Mouse (Mus musculus) hindbrain, embryonic 16.5 days (tissue): ENCODE results near the gene Tmem245. TPM values are rescaled to one million over a fixed set of nuclear protein-coding genes. Genes with fewer than 3 reads are reported as not detected.

ENCODE experiments used
- ATAC-seq: fragments of 200-750 bp; cut with Nextera tagmentation; 2 replicates; pipeline ENCODE4 v1.8.0; 2017; ENCODE audit warnings: moderate TSS enrichment, moderate library complexity
- H3K27ac ChIP-seq: fragments of 300-500 bp; sonication (generic); 2 replicates; pipeline ENCODE4 v1.5.1; 2014; ENCODE audit warnings: low read depth, mild to moderate bottlenecking, control low read depth, low read length, moderate library complexity
- H3K27me3 ChIP-seq: fragments of 300-500 bp; sonication (generic); replicated peaks from 2 replicates; pipeline ENCODE4 v1.6.1; 2014; ENCODE audit warnings: low read length; ENCODE audit not compliant: control insufficient read depth, insufficient read depth
- H3K36me3 ChIP-seq: fragments of 300-500 bp; sonication (generic); 2 replicates; pipeline ENCODE4 v1.6.1; 2014; ENCODE audit warnings: mild to moderate bottlenecking, low read length, moderate library complexity, mixed read lengths; ENCODE audit not compliant: control insufficient read depth, insufficient read depth
- H3K4me1 ChIP-seq: fragments of 300-500 bp; sonication (generic); 2 replicates; pipeline ENCODE4 v1.6.1; 2014; ENCODE audit warnings: low read depth, low read length; ENCODE audit not compliant: control insufficient read depth, insufficient read depth
- H3K4me2 ChIP-seq: fragments of 300-500 bp; sonication (generic); 2 replicates; pipeline ENCODE4 v1.6.1; 2014; ENCODE audit warnings: mild to moderate bottlenecking, low read length, control low read depth, moderate library complexity
- H3K4me3 ChIP-seq: fragments of 300-500 bp; sonication (generic); 2 replicates; pipeline ENCODE4 v1.5.1; 2014; ENCODE audit warnings: mild to moderate bottlenecking, low read length, control low read depth, moderate library complexity
- H3K9ac ChIP-seq: fragments of 300-500 bp; sonication (generic); 2 replicates; pipeline ENCODE4 v1.6.1; 2014; ENCODE audit warnings: low read depth, mild to moderate bottlenecking, control low read depth, low read length, moderate library complexity
- H3K9me3 ChIP-seq: fragments of 300-500 bp; sonication (generic); 2 replicates; pipeline ENCODE4 v1.6.1; 2014; ENCODE audit warnings: mild to moderate bottlenecking, low read length, moderate library complexity; ENCODE audit not compliant: control insufficient read depth
- WGBS: fragments of 180-500 bp; shearing (Covaris S2); extraction: QIAGEN DNeasy Blood & Tissue Kit; methylation state at CpG from one replicate; pipeline ENCODE4 v1.1.7; 2014; 5-methylcytosine and 5-hydroxymethylcytosine counted together
- polyA plus RNA-seq: library from polyadenylated mRNA; unstranded; fragments of >200 nt; fragmentation: Nextera tagmentation; extraction: Ambion mirVana; gene quantifications from 2 replicates; pipeline ENCODE4 v1.2.1, GENCODE M21; 2015

Tmem245 gene
- polyA plus RNA-seq, 1 experiment from 2014 or later, result 9.5 TPM

DNA sequence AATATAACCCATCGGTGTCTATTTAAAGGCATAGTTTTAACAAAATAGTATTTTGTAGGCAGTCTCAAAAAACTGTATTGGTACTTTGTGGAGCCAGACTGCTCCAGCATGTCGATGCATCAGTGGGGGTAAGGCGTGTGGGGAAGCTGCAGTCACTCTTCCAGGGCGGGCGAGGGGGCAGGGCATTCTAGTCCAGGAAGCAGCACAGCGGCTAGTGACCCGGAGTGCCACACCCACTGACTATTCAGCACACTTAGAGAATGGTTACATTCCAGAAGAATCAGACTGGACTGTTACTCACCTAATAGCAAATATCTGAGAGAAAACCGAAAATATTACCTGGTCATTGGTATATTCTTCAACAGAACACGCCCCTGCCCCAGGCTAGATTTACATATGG lies 10.3 kb upstream of the Tmem245 start:
- Histone ChIP-seq H3K4me2 (no peak overlapping the region), H3K9ac (no peak overlapping the region), H3K9me3 (no peaks in the 10 kb centered on the region), H3K4me1 (no peaks in the 10 kb centered on the region), H3K27ac (no peak overlapping the region), H3K4me3 (no peak overlapping the region), H3K27me3 (no peaks in the 10 kb centered on the region), H3K36me3 (peaks cover 10% of the 10 kb centered on the region; the same call in 1 of the 2 replicates)
- 61% methylated on average over 9 of the region's 9 CpGs for WGBS
- ATAC-seq, result no peak

DNA sequence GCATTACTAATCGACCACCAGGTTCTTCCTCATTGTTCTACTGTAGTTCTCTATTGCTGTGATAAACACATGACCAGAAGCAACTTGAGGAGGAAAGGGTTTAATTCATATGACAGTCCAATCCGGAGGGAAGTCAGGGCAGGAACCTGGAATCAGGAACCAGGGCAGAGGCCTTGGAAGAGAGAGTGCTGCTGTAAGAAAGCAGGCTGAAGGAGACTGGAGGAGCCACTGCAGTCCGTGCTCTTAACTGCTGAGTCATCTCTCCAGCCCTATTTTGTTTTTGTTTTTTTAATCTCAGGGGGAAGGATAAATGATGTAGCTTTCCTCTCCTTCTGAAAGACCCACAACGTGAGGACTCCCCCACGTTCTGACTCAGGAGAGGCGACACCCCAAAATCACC lies 6.0 kb upstream of the Tmem245 start:
- Histone ChIP-seq H3K4me1 (no peaks in the 10 kb centered on the region), H3K27ac (no peak overlapping the region), H3K4me3 (no peak overlapping the region), H3K27me3 (no peaks in the 10 kb centered on the region), H3K36me3 (no peaks in the 10 kb centered on the region), H3K4me2 (no peak overlapping the region), H3K9me3 (no peaks in the 10 kb centered on the region), H3K9ac (no peak overlapping the region)
- 69% methylated on average over 6 of the region's 6 CpGs for WGBS
- ATAC-seq, result no peak

DNA sequence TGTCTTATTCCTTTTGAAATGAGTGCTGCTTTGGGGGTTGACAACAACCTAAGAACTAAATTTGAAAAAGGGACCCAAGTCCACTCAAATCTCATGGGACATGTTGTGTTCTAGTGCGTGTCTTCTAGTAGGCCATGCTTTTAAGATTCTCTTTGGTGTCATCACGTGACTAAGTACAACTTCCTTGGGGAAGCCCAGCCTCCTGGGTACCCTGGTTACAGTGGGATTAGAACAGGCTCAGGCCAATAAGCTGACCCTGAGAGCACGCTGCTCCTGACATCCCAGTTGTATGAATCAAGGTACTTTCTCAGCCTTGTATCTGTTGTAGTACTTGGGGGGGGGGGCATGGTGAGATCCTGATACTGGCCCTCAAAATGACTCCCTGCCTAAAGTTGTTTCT lies 4.5 kb upstream of the Tmem245 start:
- Histone ChIP-seq H3K27ac (no peak overlapping the region), H3K27me3 (no peaks in the 10 kb centered on the region), H3K4me2 (no peak overlapping the region), H3K4me1 (peaks cover 2% of the 10 kb centered on the region; the same call in 1 of the 2 replicates), H3K4me3 (no peak overlapping the region), H3K9me3 (no peaks in the 10 kb centered on the region), H3K9ac (no peak overlapping the region), H3K36me3 (no peaks in the 10 kb centered on the region)
- WGBS, result 95% methylated on average over 3 of the region's 3 CpGs
- no peak for ATAC-seq

DNA sequence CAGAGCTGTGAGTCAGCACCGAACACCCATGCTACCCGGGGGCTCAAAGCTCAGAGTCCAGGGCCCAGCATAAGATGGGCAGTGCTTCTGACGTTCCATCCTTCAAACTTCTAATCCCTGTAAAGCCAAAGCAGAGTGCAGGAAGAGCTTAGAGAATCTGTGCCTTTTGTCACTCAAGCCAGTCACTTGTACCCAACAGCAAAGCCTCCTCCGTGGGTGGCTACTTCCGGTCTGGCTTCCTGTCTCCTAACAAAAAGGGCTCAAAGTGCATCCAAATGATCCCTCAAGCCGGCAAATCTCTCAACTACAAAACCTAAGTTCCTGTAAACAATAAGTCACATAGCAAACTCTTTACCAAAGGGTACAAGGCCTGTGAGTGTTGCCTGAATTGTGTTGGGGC lies 2.3 kb upstream of the Tmem245 start:
- Histone ChIP-seq H3K9me3 (no peaks in the 10 kb centered on the region), H3K36me3 (no peaks in the 10 kb centered on the region), H3K9ac (no peak overlapping the region), H3K27me3 (no peaks in the 10 kb centered on the region), H3K27ac (no peak overlapping the region), H3K4me3 (no peak overlapping the region), H3K4me2 (no peak overlapping the region), H3K4me1 (peaks cover 12% of the 10 kb centered on the region)
- ATAC-seq, result no peak
- WGBS, result 85% methylated on average over 6 of the region's 6 CpGs

DNA sequence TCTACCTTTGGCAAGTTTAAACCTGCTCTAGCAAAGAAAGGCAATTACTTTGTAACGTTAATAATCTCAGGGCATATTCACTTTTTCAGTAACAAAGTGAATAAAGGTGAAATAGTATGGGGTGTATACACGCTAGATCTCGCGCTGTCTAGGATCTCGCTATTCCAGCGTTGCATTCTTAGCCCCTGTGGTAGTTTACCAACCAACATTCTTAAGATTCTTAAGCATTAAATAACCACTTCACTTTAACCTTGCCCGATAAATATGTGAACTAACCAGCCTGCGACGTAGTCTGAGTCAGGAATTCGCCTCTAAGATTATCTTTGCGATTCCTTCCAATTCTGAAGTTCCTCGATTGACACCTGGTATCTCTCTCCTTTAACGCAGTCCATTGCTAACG lies 1.1 kb downstream of the Tmem245 start:
- Histone ChIP-seq H3K4me2 (peak overlapping the region; percentile 89), H3K9ac (peak overlapping the region; percentile 91), H3K9me3 (no peaks in the 10 kb centered on the region), H3K36me3 (no peaks in the 10 kb centered on the region), H3K4me1 (peaks cover 16% of the 10 kb centered on the region), H3K4me3 (peak overlapping the region; percentile 86), H3K27ac (peak overlapping the region; percentile 89), H3K27me3 (no peaks in the 10 kb centered on the region)
- no peak for ATAC-seq
- under 1% methylated on average over 14 of the region's 14 CpGs for WGBS

DNA sequence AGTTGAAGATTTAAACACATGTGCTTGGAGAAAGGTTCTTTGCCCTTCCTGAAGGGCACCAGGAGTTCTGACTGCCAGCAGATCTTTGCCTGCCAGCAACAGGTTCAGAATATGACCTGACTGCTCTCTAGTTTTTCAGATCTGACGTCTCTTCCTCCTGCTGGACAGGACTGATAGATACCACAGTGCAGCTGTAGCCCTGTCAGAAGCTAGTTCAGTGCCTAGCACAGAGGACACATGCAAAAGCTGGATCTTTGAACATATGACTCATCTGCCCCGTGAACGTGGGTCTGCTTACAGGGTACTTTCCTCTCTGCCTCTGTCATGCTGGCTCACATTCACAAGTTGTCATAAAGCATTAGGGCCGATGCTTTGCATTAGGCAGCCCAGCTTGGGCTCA lies 3.0 kb downstream of the Tmem245 start:
- Histone ChIP-seq H3K27ac (no peak overlapping the region), H3K27me3 (no peaks in the 10 kb centered on the region), H3K4me3 (no peak overlapping the region), H3K4me1 (peaks cover 16% of the 10 kb centered on the region), H3K9ac (no peak overlapping the region), H3K9me3 (no peaks in the 10 kb centered on the region), H3K4me2 (no peak overlapping the region), H3K36me3 (no peaks in the 10 kb centered on the region)
- 62% methylated on average over 4 of the region's 4 CpGs for WGBS
- no peak for ATAC-seq

DNA sequence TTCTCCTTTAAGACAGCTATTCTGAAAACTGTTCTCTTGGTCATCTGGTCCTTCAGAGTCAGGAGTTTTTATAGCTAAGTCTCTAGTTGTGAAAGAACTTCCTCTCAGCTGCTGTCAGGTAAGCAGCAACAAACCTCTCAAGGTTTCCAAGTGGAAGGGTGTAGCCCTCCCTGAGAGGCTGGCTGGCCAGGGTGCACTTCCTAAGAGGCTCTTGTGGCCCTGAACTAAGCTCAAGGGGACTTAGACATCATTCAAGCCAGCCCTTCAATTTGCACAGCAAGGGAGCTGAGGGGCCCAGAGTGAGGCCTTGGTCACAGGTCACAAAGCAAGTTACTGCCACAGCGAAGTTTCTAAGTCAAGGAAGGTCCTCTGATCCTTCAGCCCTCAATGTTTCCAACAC lies 4.0 kb downstream of the Tmem245 start:
- WGBS, result 32% methylated on average over 1 of the region's 1 CpGs
- no peak overlapping the region for H3K4me3 ChIP-seq
- H3K27me3 ChIP-seq, result no peaks in the 10 kb centered on the region
- H3K9me3 ChIP-seq, result no peaks in the 10 kb centered on the region
- no peak overlapping the region for H3K9ac ChIP-seq
- H3K4me2 ChIP-seq, result no peak overlapping the region
- no peak overlapping the region for H3K27ac ChIP-seq
- ATAC-seq, result no peak
- H3K36me3 ChIP-seq, result no peaks in the 10 kb centered on the region
- H3K4me1 ChIP-seq, result peaks cover 16% of the 10 kb centered on the region

DNA sequence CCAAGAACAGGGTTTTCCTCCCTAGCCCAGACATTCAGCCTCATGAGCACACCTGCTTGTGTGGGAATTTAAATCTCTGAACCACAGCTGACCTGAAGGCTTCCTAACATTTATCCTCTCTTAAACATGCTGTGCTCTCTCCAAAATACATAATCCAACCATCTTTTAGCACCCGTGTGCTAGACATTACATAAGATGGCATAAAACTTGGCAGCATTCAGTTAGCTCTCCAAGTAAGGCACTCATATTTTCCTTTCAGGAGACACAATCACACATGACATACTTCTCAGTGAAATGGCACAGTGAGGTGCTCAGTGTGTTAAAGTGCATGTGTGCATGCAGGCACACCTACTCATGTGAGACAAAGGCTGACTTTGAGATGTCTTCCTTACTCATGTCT lies 4.7 kb downstream of the Tmem245 start:
- H3K36me3 ChIP-seq, result no peaks in the 10 kb centered on the region
- H3K4me2 ChIP-seq, result no peak overlapping the region
- no peak for ATAC-seq
- H3K4me3 ChIP-seq, result no peak overlapping the region
- H3K27me3 ChIP-seq, result no peaks in the 10 kb centered on the region
- WGBS, result 80% methylated on average over 1 of the region's 1 CpGs
- peaks cover 16% of the 10 kb centered on the region for H3K4me1 ChIP-seq
- no peaks in the 10 kb centered on the region for H3K9me3 ChIP-seq
- no peak overlapping the region for H3K27ac ChIP-seq
- no peak overlapping the region for H3K9ac ChIP-seq

DNA sequence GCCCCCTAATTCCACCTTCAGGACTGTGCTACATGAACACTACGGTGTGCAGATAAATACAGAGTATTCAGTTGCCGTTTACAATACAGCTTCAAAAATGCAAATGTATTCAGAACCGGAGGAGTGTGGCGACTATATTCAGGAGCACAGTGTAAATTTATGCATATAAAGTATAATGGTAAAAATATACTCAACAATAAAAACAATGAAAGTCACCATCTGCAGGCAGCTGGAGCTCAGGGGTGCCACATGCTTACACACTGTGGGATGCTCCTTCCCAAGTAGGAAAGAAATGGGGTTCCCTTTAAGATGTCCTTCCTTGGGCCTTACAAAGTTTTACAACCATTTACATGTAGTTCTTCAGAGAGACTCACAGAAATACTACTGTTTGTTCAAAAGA lies 5.8 kb downstream of the Tmem245 start:
- 33% methylated on average over 4 of the region's 4 CpGs for WGBS

DNA sequence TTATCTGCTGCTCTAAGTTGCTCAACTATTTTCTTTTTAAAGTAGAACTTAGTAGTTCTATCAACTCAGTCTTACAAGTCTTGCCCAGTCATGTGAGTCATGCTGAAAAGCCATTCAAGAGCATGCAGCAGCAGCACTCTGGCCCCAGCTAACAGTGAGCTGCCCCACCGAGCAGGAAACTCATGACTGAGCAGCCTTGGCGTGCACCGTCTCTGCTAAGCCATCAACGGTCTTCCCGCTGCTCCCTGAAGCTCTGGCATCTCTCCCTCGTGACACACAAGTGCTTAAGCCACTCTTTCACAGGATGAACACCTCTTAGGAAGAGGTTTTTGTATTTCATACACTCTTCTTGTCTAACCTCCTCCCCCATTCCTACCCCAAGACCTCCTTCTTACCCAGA lies 10.1 kb downstream of the Tmem245 start:
- no peak for ATAC-seq
- no peaks in the 10 kb centered on the region for H3K9me3 ChIP-seq
- WGBS, result 43% methylated on average over 6 of the region's 6 CpGs
- peaks cover 11% of the 10 kb centered on the region for H3K36me3 ChIP-seq
- no peaks in the 10 kb centered on the region for H3K27me3 ChIP-seq
- no peak overlapping the region for H3K4me3 ChIP-seq
- no peak overlapping the region for H3K9ac ChIP-seq
- H3K4me1 ChIP-seq, result no peaks in the 10 kb centered on the region; the same call in 1 of the 2 replicates
- H3K27ac ChIP-seq, result no peak overlapping the region
- no peak overlapping the region for H3K4me2 ChIP-seq

More for the DNA sequence above, 5.8 kb downstream of the Tmem245 start:
- peaks cover 14% of the 10 kb centered on the region for H3K4me1 ChIP-seq
- ATAC-seq, result no peak
- H3K9ac ChIP-seq, result no peak overlapping the region
- no peak overlapping the region for H3K27ac ChIP-seq
- no peak overlapping the region for H3K4me3 ChIP-seq
- H3K9me3 ChIP-seq, result no peaks in the 10 kb centered on the region
- H3K4me2 ChIP-seq, result no peak overlapping the region
- no peaks in the 10 kb centered on the region for H3K36me3 ChIP-seq
- H3K27me3 ChIP-seq, result no peaks in the 10 kb centered on the region
